Mouse (Mus musculus) activated CD4-positive, CD25-positive, alpha-beta regulatory T cell, adult 4 months (primary cell): Measurements from ENCODE around the gene Mrrf. TPM values are rescaled to one million over a fixed set of nuclear protein-coding genes. Genes with fewer than 3 reads are reported as not detected.
"Not testable (repeated sequence)": the region's sequence is repeated elsewhere in the genome, so short reads cannot be mapped to it uniquely, and the experiment has no call there.

Source experiments
- ATAC-seq: one replicate; pipeline ENCODE4 v1.8.0; 2017
- polyA plus RNA-seq, 2 experiments: library from polyadenylated mRNA; unstranded; fragments of 100-300 nt; shearing (Covaris generic); gene quantifications; one replicate each; pipeline ENCODE4 v1.2.1; 2017

Mrrf gene
- polyA plus RNA-seq, 2 experiments from 2014 or later = 9.4 to 16.3 TPM

- no peak for ATAC-seq
Measured at GRCm38 (mm10) chr2:36129051-36129450, 7.1 kb upstream of the Mrrf start.

- peak; percentile 1 for ATAC-seq
Measured at GRCm38 (mm10) chr2:36135887-36136286, 302 bp upstream of the Mrrf start.

GRCm38 (mm10) chr2:36139096-36139495 is 2.9 kb downstream of the Mrrf start:
- ATAC-seq = no peak

GRCm38 (mm10) chr2:36148876-36149365 is 12.7 kb downstream of the Mrrf start:
- ATAC-seq = no peak

GRCm38 (mm10) chr2:36152401-36152800 is 16.2 kb downstream of the Mrrf start:
- ATAC-seq = not testable (repeated sequence)

- peak; percentile 76 for ATAC-seq
Measured at GRCm38 (mm10) chr2:36157461-36157860, 21.3 kb downstream of the Mrrf start.

GRCm38 (mm10) chr2:36159336-36159735 is 23.1 kb downstream of the Mrrf start:
- no peak for ATAC-seq

GRCm38 (mm10) chr2:36167990-36168618 is 31.9 kb downstream of the Mrrf start:
- ATAC-seq = no peak

- ATAC-seq = no peak
Measured at GRCm38 (mm10) chr2:36169176-36169575, 33.0 kb downstream of the Mrrf start.

- no peak for ATAC-seq
Measured at GRCm38 (mm10) chr2:36172136-36172535, 35.9 kb downstream of the Mrrf start.

- no peak for ATAC-seq
Measured at GRCm38 (mm10) chr2:36172574-36172973, 36.4 kb downstream of the Mrrf start.

- no peak for ATAC-seq
Measured at GRCm38 (mm10) chr2:36179487-36179886, 43.3 kb downstream of the Mrrf start.

GRCm38 (mm10) chr2:36181587-36182368 is 45.6 kb downstream of the Mrrf start:
- not testable (repeated sequence) for ATAC-seq

GRCm38 (mm10) chr2:36183278-36183677 is 47.1 kb downstream of the Mrrf start:
- ATAC-seq = no peak

GRCm38 (mm10) chr2:36184192-36184591 is 48.0 kb downstream of the Mrrf start:
- no peak for ATAC-seq

GRCm38 (mm10) chr2:36184876-36185275 is 48.7 kb downstream of the Mrrf start:
- no peak for ATAC-seq

- not testable (repeated sequence) for ATAC-seq
Measured at GRCm38 (mm10) chr2:36189200-36189599, 53.0 kb downstream of the Mrrf start.

- no peak for ATAC-seq
Measured at GRCm38 (mm10) chr2:36191098-36191941, 55.1 kb downstream of the Mrrf start.

- ATAC-seq = no peak
Measured at GRCm38 (mm10) chr2:36197021-36197420, 60.8 kb downstream of the Mrrf start.

GRCm38 (mm10) chr2:36197919-36198881 is 62.0 kb downstream of the Mrrf start:
- ATAC-seq = no peak

- no peak for ATAC-seq
Measured at GRCm38 (mm10) chr2:36198882-36199262, 62.7 kb downstream of the Mrrf start.

GRCm38 (mm10) chr2:36200813-36201212 is 64.6 kb downstream of the Mrrf start:
- ATAC-seq = no peak
